Mouse (Mus musculus) olfactory bulb, adult 2 months (tissue): Measurements from ENCODE around the gene Ttll7.

Experiments
- CTCF ChIP-seq: fragments of 200-500 bp; IDR thresholded peaks from 2 replicates; pipeline ENCODE4 v1.5.1; 2012; ENCODE audit warnings: low read depth, mild to moderate bottlenecking, low read length, moderate library complexity; ENCODE audit not compliant: insufficient read depth
- POLR2A ChIP-seq: fragments of 200-500 bp; IDR thresholded peaks from 2 replicates; pipeline ENCODE4 v1.6.1; 2012; ENCODE audit warnings: mild to moderate bottlenecking, low read depth, low read length, moderate library complexity; ENCODE audit not compliant: insufficient read depth

DNA sequence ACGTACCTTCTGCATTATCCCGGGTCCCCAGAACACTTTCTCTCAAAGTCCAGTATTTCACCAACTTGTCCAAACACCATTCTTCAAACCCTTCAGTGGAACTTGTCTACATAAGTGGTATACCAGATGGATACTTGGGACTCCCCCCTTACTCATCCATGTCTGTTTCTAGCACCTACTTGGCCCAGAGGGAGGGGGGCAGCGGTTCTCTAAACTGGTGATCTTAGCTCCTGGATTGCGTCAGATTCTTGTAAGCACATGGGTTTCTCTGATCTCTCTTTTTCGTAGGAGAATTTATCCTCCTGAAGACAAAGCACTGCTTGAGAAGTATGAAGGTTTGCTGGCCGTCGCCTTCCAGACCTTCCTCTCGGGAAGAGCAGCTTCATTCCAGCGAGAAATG lies 79.0 kb downstream of the Ttll7 start:
- no peak for TF ChIP-seq POLR2A
- no peak for TF ChIP-seq CTCF
